Mouse (Mus musculus) cerebellum, postnatal 36 days (tissue): ENCODE measurements at regions not wholly inside any gene's neighbourhood (a gene's known extent, or its start where the extent isn't known, plus 50 kb on each side); places are given as distances from the start of the nearest gene placed in this dataset.

Source experiments
- DNase-seq, 2 experiments: peaks; one replicate each; pipeline ENCODE4 v3.0.0; 2021 to 2022; ENCODE audit warnings: mixed read lengths in 2 of 2

DNA sequence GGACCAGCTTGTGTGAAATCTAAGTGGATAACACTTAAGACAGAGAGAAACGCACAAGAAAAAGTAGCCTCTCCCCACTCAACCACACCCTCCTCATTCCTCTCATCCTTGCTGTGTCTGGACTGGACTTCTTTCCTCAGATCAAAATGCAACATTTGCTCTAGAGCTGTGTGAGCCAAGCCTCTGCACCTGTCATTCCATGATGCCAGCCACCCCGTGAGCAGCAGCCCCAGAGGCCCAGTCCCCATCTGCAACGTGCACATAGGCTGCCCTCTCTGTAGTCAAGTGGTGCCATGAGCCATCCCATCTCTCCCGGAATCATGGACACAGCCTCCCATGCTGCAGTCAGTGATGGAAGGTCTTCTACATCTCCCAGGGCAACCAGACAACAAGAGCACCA is 55.1 kb upstream of the Gpc1 start:
- no peak for DNase-seq

- no peak for DNase-seq
Measured at GRCm38 (mm10) chr1:92775908-92776307, 55.5 kb upstream of the Gpc1 start.

DNA sequence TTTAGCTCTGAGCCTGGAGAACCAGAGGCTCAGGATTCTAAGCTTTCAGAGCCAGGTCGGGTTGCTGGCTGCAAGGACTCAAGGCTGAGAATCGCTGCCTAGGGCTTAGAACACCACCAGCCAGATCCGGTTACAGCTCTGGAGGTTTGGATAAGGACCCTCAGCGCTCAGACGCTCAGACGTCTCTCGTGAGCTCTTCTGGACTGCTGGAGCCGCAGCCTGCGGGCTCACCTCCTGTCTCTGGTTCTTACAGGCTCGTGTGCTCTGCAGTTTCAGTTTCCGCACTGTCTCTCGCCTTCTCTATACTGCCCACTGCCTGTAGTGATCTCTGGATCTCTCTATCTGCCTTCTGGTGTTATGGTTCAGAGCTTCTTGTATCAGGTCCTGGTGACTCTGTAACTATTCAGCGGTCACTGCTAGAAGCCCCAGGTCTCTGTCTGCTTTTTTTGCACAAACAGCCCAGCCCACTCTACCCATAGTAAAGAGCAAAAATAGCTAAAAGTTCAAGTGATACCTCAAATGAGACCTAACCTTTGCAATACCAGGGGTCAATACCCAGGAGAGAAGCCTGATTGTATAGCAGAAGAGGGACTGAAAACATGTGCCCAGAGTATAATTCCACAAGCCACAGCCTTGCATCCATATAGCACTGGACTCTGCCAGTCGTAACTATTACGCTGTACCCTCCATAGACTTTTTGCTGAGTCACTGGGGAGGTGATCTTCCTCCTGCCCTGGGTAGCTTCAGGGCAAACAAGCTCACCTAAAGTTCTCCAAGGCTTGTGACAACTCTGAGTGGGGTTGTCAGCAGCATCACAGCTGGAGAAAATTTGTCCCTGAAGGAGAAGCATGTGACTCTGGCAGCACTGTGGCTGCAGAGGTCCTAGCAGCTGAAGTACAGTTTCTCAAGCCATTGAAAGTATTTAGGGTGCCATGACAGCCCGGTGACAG is 56.4 kb upstream of the Gpc1 start:
- no peak for DNase-seq

DNA sequence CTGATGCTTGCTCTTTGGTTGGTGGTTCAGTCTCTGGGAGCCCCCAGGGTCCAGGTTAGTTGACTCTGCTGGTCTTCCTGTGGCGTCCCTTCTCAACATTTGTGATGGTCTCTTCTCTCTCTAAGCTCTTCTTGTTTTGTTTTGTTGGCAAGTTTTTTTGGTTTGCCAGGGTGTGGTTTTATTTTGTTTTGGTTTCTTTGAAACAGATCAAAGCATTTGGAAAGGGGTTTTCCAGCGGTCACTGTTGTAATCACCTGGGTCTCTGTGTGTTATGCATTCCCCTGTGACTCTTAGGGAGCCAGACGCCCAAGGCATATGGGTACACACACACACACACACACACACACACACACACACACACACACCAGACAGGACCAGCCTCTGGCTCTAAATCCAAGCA is 57.4 kb upstream of the Gpc1 start:
- no peak for DNase-seq

- no peak for DNase-seq
Measured at GRCm38 (mm10) chr1:92772784-92773113, 58.7 kb upstream of the Gpc1 start.

DNA sequence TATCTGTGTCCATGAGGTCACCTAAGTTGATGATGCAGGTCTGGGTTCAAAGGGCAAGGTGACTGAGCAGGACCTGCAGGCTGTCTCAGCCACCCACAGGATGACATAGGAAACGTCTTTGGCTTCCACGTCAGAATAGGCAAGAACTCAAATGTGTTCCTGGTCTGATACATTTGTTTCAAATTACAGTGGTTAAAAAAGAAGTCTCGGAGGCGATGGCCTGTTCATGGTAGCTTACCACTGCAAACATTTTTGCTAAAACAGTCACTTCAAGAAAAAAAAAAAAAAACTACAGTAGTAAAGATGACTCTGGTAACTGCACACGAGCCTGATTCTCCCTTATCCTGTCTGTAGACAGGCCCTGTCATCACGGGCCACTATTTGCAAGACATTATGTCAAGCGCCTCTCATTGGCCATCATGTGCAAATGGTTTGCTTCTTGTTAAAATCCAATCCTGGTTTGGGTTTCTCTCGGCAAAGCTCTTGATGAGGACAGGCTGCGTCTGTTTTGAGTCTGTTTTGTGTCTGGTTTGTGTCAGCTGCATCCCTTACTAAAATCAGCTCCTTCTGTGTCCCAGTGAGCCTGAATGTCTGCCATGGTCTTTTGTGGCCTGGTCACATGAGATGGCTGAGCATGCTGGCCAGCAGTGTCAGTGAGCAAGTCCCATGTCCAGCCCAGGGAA is 59.2 kb upstream of the Gpc1 start:
- no peak for DNase-seq

DNA sequence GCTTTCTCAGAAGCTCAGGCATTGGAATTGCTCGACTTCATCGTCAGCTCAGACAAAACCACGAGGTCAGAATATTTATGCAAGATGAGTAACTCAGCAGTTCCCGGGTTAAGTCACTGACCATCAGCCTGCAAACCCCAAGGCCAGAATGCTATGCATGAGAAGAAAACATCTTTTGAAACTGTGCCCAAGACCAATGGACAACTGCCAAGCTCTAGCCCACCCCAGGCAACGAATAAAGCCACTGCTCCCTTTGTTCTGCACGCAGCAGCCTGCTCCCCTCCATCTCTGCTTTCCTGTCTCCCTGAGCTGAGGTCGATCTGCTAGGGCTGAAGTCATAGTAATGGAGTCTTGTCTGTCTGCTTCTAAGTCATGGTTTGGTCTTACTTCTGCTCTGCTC is 61.7 kb upstream of the Gpc1 start:
- no peak for DNase-seq

DNA sequence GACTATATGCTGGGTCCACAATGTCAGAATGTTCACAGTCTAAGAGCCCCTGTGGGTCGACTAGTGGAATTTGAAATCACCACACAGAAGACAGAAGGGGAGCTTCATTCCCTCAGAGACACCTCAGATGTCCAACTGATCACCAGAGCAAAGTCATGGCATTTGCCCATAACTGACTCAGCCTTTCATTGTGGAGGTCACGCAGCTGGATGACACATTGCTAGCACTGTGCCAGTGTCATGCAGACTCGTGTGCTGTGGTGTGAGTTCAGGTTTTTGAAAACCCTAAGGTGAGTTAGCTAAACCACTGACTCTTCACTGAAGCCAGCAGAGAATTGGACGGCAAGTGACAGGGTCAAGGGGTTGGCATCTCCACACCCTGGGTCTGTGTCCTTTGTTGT is 62.3 kb upstream of the Gpc1 start:
- DNase-seq = no peak

DNA sequence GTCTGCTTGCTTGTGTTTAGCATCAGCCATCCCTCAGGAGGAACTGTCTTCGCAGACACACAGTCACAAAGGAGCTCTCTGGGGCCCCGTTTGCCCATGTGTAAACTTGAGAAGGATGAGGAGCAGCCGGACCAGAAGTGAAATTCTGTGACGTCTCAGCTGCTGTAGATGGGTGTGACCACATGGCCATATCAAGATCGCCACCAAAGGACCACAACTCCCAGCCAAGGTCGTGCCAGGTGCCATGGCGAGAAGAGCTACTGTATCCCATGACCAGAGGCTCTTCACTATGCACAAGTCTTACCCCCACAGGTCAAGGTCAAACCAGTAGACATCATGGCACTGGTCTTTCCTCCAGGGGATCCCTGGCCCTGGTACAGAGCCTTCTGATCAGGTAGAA is 64.9 kb upstream of the Gpc1 start:
- no peak for DNase-seq

GRCm38 (mm10) chr1:92754793-92755488 is 76.5 kb upstream of the Gpc1 start:
- peak; percentile 35 to 46 for DNase-seq

GRCm38 (mm10) chr1:92751700-92752136 is 79.7 kb upstream of the Gpc1 start:
- no peak for DNase-seq

- no peak for DNase-seq
Measured at GRCm38 (mm10) chr1:92749475-92749874, 82.0 kb upstream of the Gpc1 start.

DNA sequence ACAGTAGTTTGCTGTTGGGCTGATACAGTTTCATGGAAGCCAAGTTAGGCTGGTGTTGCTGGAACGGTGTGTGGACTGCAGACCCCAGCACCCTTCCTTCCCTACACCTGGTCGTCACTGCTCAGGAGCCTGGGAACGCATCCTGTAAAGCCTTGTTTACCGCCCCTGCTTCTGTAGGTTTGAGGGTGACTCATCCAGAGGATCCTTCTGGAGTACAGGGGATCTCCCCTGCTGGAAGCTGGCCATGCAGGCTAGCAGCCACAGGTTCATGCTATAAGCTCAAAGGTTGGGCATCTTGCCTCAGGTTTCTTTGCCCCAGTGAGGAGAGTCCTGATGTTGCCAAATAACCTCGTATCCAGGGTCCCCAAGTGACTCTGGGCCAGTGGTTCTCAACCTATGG is 86.2 kb upstream of the Gpc1 start:
- no peak for DNase-seq

- peak; percentile 52 to 68 for DNase-seq
Measured at GRCm38 (mm10) chr1:92744528-92745241, 86.8 kb upstream of the Gpc1 start.

DNA sequence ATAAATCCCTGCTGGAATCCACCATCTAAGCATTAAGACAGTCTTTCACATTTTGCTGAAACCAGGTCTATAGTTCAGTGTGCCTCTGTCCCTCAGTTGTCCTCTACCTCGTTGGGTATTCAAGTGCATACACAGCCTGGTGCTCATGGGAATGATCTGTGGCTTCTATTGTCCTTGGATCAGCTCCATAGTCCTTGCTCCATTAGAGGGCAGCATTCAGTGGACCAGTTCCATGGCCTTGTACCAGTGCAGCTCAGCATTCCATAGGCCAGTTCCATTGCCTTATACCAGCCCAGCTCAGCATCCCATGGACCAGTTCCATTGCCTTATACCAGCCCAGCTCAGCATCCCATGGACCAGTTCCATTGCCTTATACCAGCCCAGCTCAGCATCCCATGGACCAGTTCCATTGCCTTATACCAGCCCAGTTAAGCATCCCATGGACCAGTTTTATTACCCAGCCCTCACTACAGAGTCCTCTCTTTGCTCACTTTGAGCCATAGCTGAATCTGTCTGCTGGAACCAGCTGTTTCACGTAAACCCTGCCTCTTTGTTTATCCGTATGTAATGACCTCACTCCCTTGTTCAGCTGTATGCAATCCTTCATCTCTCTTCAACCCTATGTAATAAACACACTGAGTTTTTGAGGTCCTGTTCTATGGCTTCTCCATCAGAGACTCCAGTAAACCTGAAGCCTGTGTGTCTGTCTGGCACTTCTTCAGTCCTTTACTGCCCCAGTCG is 88.4 kb upstream of the Gpc1 start:
- no peak for DNase-seq

- no peak for DNase-seq
Measured at GRCm38 (mm10) chr1:92742300-92742699, 89.1 kb upstream of the Gpc1 start.

GRCm38 (mm10) chr1:92741047-92741446 is 90.4 kb upstream of the Gpc1 start:
- DNase-seq = no peak

DNA sequence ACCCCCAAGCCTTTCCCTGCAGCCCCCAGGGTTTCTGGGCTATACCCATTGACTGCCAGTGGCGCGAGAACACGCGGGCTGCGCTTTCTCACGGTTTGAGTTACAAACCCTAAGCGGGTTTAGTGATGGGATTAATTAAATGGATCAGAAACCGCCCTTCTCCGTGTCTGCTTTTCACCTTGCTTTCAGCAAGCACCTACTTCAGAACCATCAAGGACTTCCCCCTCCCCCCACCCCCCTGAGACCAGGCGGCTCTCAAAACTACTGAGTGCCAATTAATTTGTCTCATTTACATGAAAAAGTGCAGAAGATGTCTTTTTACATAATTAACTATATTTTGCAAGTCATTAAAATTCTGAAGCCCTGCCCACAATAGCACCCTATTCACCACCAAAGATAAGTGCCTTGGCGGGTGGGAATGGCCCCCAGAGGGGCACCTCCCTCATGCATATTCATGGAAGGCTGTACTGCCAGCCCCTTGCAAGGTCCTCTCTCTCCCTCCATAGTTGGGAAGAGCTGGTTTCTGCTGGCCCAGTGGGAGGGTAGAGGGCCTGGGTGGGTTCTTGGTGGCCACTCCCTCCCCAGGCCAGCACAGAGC is 89.1 kb upstream of the Otos start:
- DNase-seq = no peak

GRCm38 (mm10) chr1:92736411-92736810 is 87.8 kb upstream of the Otos start:
- DNase-seq = no peak

GRCm38 (mm10) chr1:92733732-92734131 is 85.1 kb upstream of the Otos start:
- DNase-seq = no peak

- DNase-seq = no peak
Measured at GRCm38 (mm10) chr1:92731353-92732282, 83.0 kb upstream of the Otos start.
